Mouse (Mus musculus) cerebellum, adult (tissue): ENCODE data around the gene Slit3.

Experiments
- ATAC-seq: cut with Nextera tagmentation; 2 replicates; pipeline ENCODE4 v1.9.2; 2017; ENCODE audit warnings: mild to moderate bottlenecking, moderate library complexity, mixed read lengths; ENCODE audit not compliant: insufficient number of reproducible peaks, low FRiP score, low TSS enrichment

Gene Slit3

GRCm38 (mm10) chr11:35380766-35381165, 259.7 kb downstream of the Slit3 start:
- no peak for ATAC-seq

DNA sequence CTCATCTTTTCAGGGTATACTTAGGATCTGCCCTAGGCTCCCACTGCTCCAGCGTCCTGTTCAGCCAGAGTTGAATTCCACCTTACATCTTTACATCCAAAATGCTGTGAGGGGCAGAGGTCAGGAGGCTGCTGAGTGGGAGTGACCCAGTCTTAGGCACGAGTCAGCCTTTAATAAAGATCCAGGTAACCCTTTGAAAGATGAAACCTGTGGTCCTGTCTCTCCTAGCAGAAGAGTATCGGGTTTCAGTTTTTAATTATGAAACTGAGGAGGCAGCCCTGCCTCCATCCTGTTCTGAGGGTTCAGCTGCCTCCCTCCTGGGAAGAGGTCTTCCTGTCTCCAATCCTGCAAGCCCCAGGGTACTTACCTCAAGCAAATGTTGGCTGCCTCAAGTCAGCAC, 264.4 kb downstream of the Slit3 start:
- ATAC-seq: no peak

- no peak for ATAC-seq
Measured at GRCm38 (mm10) chr11:35387826-35388225, 266.8 kb downstream of the Slit3 start.

- ATAC-seq: no peak
Measured at GRCm38 (mm10) chr11:35388471-35388870, 267.4 kb downstream of the Slit3 start.

- ATAC-seq: no peak
Measured at GRCm38 (mm10) chr11:35389341-35389740, 268.3 kb downstream of the Slit3 start.

GRCm38 (mm10) chr11:35389780-35390435, 268.9 kb downstream of the Slit3 start:
- ATAC-seq: no peak

DNA sequence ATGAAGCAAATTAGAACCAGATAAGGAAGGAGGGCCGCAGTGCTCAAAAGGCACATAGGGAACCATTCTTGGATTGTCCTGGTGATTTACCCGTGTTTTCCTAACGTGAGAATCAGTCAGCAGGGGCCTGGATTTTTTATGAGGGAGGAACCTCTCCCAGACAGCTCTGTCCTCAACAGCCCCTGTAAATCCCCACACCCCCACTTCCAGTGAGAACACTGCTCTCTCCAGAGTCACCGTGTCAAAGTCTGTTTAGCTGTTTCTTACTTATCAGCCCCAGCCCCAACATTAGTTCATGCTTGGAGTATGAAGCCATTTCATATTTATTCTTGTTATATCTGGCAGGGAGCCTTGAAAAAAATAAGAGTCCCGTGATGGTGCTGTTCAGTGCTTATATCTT, 272.8 kb downstream of the Slit3 start:
- no peak for ATAC-seq

- no peak for ATAC-seq
Measured at GRCm38 (mm10) chr11:35395376-35395775, 274.4 kb downstream of the Slit3 start.

DNA sequence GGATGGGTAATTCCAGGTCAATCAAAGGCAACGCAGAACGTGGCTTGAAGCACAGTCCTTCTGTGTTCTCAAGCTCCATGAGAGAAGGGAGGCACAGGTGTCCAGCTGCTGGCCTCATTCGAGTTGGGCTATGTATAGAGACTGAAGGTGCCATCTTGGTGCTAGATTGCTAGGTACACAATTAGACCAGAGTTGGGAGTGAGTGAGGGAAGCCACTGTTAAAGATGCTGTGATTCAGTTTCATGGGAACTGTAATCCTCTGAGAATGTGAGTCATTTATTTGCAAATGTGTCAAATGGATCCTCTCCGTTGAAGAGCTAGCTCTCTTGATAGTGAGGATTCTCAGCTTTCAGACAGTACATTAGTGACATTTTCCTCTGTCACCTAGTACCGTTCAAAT, 277.3 kb downstream of the Slit3 start:
- ATAC-seq: no peak

DNA sequence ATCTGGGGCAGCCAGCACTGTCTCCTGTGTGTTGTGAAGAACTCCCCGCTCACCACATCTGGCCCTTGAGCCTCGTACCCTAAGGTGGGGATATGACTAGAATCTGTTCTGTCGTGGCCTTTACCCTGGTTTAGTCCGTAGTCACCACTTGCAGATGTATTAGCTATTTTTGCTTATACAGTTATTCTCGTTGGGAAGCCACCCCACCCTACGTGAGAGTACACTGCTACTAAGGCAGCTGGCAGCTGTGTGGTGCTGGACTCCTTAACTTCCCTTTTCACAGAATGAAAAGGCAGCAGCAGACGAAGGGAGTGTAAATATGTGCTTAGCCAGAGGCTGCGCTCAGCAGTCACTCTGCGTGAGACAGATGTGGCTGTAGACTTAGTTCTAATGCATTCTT, 282.5 kb downstream of the Slit3 start:
- no peak for ATAC-seq

DNA sequence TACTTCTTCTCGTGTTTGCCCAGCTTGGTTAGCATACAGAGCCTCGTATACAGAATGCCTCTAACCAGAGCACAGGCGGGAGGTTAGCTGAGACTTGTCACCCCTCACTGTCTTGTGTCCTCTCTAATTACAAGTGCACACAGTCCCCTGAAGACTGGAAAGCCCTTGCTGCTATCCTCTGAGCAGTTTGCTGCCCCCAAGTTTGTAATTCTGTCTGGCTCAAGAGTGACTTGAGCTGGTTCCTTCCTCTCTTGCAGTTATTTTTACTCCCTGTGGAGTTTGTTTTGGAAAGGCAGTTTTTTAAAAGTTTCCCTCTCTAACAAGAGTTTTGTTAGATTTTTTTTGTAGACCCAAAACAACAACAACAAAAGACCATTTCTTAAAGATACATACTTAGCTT, 285.0 kb downstream of the Slit3 start:
- ATAC-seq: no peak

- ATAC-seq: no peak
Measured at GRCm38 (mm10) chr11:35406522-35406921, 285.5 kb downstream of the Slit3 start.

DNA sequence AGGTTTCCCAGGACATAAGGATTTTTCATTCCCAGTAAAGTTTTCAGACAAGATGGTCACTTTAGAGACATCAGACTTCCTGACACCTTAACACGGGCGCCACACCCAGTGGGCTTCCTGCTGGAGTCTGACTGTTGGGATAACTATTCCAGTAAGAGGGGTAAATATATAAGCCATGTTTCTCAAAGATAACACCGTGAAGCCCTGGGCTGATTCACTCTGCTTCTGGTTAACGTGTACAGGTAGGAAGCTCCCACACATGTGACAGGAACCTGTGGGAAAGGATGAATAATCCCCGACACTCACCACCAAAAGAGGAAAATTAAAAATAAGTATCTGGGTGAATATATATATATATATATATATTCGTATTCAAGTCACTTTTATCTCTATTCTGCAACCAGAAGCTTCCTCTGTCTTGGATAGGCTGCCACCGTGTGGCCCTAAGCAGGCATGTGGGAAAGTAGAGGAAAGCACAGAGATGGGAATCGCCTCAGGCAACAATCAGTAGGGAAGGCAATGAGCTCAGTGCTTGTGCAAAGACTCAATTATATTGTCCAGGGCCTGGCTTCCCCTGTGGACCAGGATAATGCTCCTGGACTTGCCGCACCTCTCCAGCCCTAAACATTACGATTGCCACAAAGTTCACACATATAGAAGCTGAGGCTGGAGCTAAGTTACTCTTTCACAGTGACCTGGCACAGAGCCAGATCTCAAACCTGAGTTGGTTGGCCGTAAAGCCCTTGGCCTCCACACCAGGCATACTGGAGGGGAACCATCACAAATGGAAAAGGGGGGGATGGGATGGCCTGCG, 286.5 kb downstream of the Slit3 start:
- peak; percentile 91 for ATAC-seq

GRCm38 (mm10) chr11:35410431-35410830, 289.4 kb downstream of the Slit3 start:
- ATAC-seq: no peak

GRCm38 (mm10) chr11:35415768-35416401, 294.9 kb downstream of the Slit3 start:
- no peak for ATAC-seq

DNA sequence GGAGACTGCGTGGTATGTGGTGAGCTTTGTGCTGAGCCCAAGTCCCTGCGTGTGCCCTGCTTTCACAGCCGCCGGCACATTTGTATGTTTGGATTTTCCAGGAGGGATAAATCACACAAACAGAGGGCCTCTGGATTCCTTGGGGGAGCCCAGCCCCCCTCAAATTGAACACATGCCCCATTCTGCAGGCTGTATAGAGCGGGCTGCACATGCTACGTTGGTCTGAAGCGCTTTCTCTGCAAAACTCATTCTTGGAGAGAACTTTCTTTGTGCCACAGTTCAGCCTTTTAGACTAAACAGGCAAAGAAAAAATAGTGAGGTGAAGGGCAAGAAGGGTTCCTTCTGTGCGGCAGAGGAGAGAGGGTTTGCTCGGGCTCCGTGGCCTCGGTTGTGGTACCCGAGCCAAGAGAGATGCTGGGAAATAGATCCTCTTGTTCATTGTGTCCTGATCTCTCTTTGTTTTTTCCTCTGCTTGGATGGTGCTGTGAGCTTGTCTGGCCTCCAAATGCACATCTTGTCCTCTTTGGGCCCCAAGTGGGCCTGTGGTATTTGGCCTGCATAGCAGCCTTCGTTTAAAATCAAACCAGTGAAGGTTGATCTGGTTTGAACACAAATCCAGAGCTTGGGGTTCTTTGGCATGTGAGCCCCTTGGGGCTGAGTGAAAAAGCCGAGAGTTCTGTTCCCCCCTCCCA, 295.5 kb downstream of the Slit3 start:
- ATAC-seq: no peak

- no peak for ATAC-seq
Measured at GRCm38 (mm10) chr11:35417911-35418552, 297.0 kb downstream of the Slit3 start.

- ATAC-seq: no peak
Measured at GRCm38 (mm10) chr11:35419013-35419412, 298.0 kb downstream of the Slit3 start.

DNA sequence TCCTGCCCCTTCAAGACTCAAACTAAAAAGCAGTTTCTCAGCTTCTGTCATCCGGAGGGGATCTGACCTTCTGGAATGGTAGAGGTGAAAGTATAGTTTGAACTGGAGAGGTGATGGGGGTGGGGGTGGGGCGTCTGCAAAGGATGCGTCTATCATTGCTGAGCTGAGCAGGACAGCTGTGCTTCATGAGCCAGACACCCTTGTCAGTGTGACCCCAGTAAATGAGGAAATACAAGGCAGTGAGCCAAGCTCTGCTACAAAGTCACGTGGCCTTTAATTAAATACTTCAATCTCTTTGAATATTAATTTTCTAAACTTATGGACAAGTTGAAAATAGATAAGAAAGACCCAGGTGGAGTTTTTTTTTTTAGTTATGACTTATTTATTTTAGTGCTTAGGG, 300.7 kb downstream of the Slit3 start:
- no peak for ATAC-seq

- no peak for ATAC-seq
Measured at GRCm38 (mm10) chr11:35428036-35428435, 307.0 kb downstream of the Slit3 start.
